Mouse (Mus musculus) lung, embryonic 14.5 days (tissue): ENCODE data around the gene Pzp. TPM values are rescaled to one million over a fixed set of nuclear protein-coding genes. Genes with fewer than 3 reads are reported as not detected.

Source experiments
- ATAC-seq: fragments of 200-750 bp; cut with Nextera tagmentation; 2 replicates; pipeline ENCODE4 v1.8.0; 2017; ENCODE audit warnings: mild to moderate bottlenecking, moderate TSS enrichment, moderate library complexity; ENCODE audit not compliant: insufficient read depth
- DNase-seq: peaks from one replicate; pipeline ENCODE4 v3.0.0-alpha.2; 2015
- H3K27ac ChIP-seq: fragments of 300-500 bp; sonication (generic); 2 replicates; pipeline ENCODE4 v1.5.1; 2014; ENCODE audit warnings: low read depth, mild to moderate bottlenecking, moderate library complexity
- H3K27me3 ChIP-seq: fragments of 300-500 bp; sonication (generic); 2 replicates; pipeline ENCODE4 v1.6.1; 2014; ENCODE audit warnings: low read length, control low read depth; ENCODE audit not compliant: insufficient read depth
- H3K36me3 ChIP-seq: fragments of 300-500 bp; sonication (generic); 2 replicates; pipeline ENCODE4 v1.6.1; 2014; ENCODE audit warnings: control low read depth; ENCODE audit not compliant: insufficient read depth
- H3K4me1 ChIP-seq: fragments of 300-500 bp; sonication (generic); 2 replicates; pipeline ENCODE4 v1.6.1; 2014; ENCODE audit warnings: antibody characterized with exemption, control low read depth; ENCODE audit not compliant: insufficient read depth
- H3K4me2 ChIP-seq: fragments of 300-500 bp; sonication (generic); 2 replicates; pipeline ENCODE4 v1.6.1; 2014; ENCODE audit warnings: mild to moderate bottlenecking
- H3K4me3 ChIP-seq: fragments of 300-500 bp; sonication (generic); 2 replicates; pipeline ENCODE4 v1.5.1; 2014; ENCODE audit warnings: low read depth, low read length
- H3K9ac ChIP-seq: fragments of 300-500 bp; sonication (generic); 2 replicates; pipeline ENCODE4 v1.6.1; 2014
- H3K9me3 ChIP-seq: fragments of 300-500 bp; sonication (generic); 2 replicates; pipeline ENCODE4 v1.6.1; 2016; ENCODE audit warnings: low read depth, low read length, control low read depth
- CTCF ChIP-seq: IDR thresholded peaks from 2 replicates; pipeline ENCODE4 v1.5.1; 2016; ENCODE audit warnings: antibody characterized with exemption, low read depth
- WGBS: fragments of 180-500 bp; shearing (Covaris S2); extraction: QIAGEN DNeasy Blood & Tissue Kit; methylation state at CpG from one replicate; pipeline ENCODE4 v1.1.7; 2014; 5-methylcytosine and 5-hydroxymethylcytosine counted together
- polyA plus RNA-seq: library from polyadenylated mRNA; unstranded; fragments of >200 nt; fragmentation: Nextera tagmentation; extraction: Ambion mirVana; gene quantifications from 2 replicates; pipeline ENCODE4 v1.2.1, GENCODE M21; 2014

Pzp gene
- 0.04 and 0.18 TPM in 2 replicates for polyA plus RNA-seq

- TF ChIP-seq CTCF: no peak
- Histone ChIP-seq H3K36me3 (no peaks in the 10 kb centered on the region), H3K4me1 (no peaks in the 10 kb centered on the region), H3K27ac (no peak within 1 kb of the TSS), H3K9me3 (no peaks in the 10 kb centered on the region), H3K4me3 (no peak within 1 kb of the TSS), H3K27me3 (no peaks in the 10 kb centered on the region), H3K4me2 (no peak within 1 kb of the TSS), H3K9ac (no peak within 1 kb of the TSS)
- ATAC-seq: no peak
- no peak for DNase-seq
- 78% methylated on average over 4 of the region's 4 CpGs for WGBS
These were observed at the start of gene Pzp for GRCm38 (mm10) chr6:128526601-128527000. TSS of gene Pzp (minus strand) at chr6:128526720.

GRCm38 (mm10) chr6:128566589-128566988 is 40.1 kb upstream of the Pzp start:
- H3K4me1 ChIP-seq: no peaks in the 10 kb centered on the region
- H3K4me2 ChIP-seq: no peak overlapping the region
- no peaks in the 10 kb centered on the region; the same call in 1 of the 2 replicates for H3K9me3 ChIP-seq
- DNase-seq (no peak), ATAC-seq (no peak)
- H3K9ac ChIP-seq: no peak overlapping the region
- 86% methylated on average over 11 of the region's 11 CpGs for WGBS
- H3K4me3 ChIP-seq: no peak overlapping the region
- H3K27ac ChIP-seq: no peak overlapping the region
- TF ChIP-seq CTCF: no peak
- no peaks in the 10 kb centered on the region for H3K27me3 ChIP-seq
- H3K36me3 ChIP-seq: no peaks in the 10 kb centered on the region

GRCm38 (mm10) chr6:128554049-128554448 is 27.5 kb upstream of the Pzp start:
- Histone ChIP-seq H3K9me3 (no peaks in the 10 kb centered on the region), H3K27me3 (no peaks in the 10 kb centered on the region), H3K4me1 (no peaks in the 10 kb centered on the region), H3K4me2 (no peak overlapping the region), H3K9ac (no peak overlapping the region), H3K36me3 (no peaks in the 10 kb centered on the region), H3K27ac (no peak overlapping the region), H3K4me3 (no peak overlapping the region)
- TF ChIP-seq CTCF: no peak
- no peak for DNase-seq
- no peak for ATAC-seq
- 78% methylated on average over 7 of the region's 7 CpGs for WGBS

GRCm38 (mm10) chr6:128549463-128550452 is 23.2 kb upstream of the Pzp start:
- 74% methylated on average over 15 of the region's 15 CpGs for WGBS
- no peak overlapping the region for H3K27ac ChIP-seq
- no peak for ATAC-seq
- H3K36me3 ChIP-seq: no peaks in the 10 kb centered on the region
- no peak overlapping the region for H3K4me2 ChIP-seq
- no peaks in the 10 kb centered on the region for H3K27me3 ChIP-seq
- no peaks in the 10 kb centered on the region for H3K4me1 ChIP-seq
- H3K4me3 ChIP-seq: no peak overlapping the region
- no peak for TF ChIP-seq CTCF
- no peaks in the 10 kb centered on the region for H3K9me3 ChIP-seq
- no peak for DNase-seq
- no peak overlapping the region for H3K9ac ChIP-seq

- ATAC-seq: no peak
- Histone ChIP-seq H3K4me1 (no peaks in the 10 kb centered on the region), H3K27me3 (no peaks in the 10 kb centered on the region)
These were observed 22.0 kb upstream of the Pzp start for GRCm38 (mm10) chr6:128548532-128548931.

GRCm38 (mm10) chr6:128545402-128545801 is 18.9 kb upstream of the Pzp start:
- no peak for DNase-seq
- WGBS: 74% methylated on average over 4 of the region's 4 CpGs
- H3K4me1 ChIP-seq: no peaks in the 10 kb centered on the region
- H3K27ac ChIP-seq: no peak overlapping the region
- H3K4me2 ChIP-seq: no peak overlapping the region
- H3K4me3 ChIP-seq: no peak overlapping the region
- no peaks in the 10 kb centered on the region for H3K27me3 ChIP-seq
- H3K9ac ChIP-seq: no peak overlapping the region
- no peak for ATAC-seq
- H3K9me3 ChIP-seq: no peaks in the 10 kb centered on the region
- TF ChIP-seq CTCF: no peak
- no peaks in the 10 kb centered on the region for H3K36me3 ChIP-seq

More at GRCm38 (mm10) chr6:128548532-128548931, 22.0 kb upstream of the Pzp start:
- Histone ChIP-seq H3K4me3 (no peak overlapping the region), H3K36me3 (no peaks in the 10 kb centered on the region), H3K9ac (no peak overlapping the region), H3K27ac (no peak overlapping the region), H3K4me2 (no peak overlapping the region), H3K9me3 (no peaks in the 10 kb centered on the region)
- no peak for DNase-seq
- WGBS: 75% methylated on average over 10 of the region's 10 CpGs
- TF ChIP-seq CTCF: no peak

GRCm38 (mm10) chr6:128543226-128543625 is 16.7 kb upstream of the Pzp start:
- ATAC-seq: no peak; the same call in 1 of the 2 replicates
- no peaks in the 10 kb centered on the region for H3K9me3 ChIP-seq
- no peak overlapping the region for H3K9ac ChIP-seq
- peak overlapping the region; percentile 10; the same call in 1 of the 2 replicates for H3K4me2 ChIP-seq
- no peak overlapping the region for H3K27ac ChIP-seq
- peak; percentile 64 for DNase-seq
- H3K27me3 ChIP-seq: no peaks in the 10 kb centered on the region
- TF ChIP-seq CTCF: no peak
- 52% methylated on average over 13 of the region's 13 CpGs for WGBS
- no peak overlapping the region for H3K4me3 ChIP-seq
- H3K36me3 ChIP-seq: no peaks in the 10 kb centered on the region
- no peaks in the 10 kb centered on the region for H3K4me1 ChIP-seq
